Mouse (Mus musculus): Measurements from ENCODE around the gene Ccsap. TPM values are rescaled to one million over a fixed set of nuclear protein-coding genes. Genes with fewer than 3 reads are reported as not detected.

Ccsap gene
- polyA plus RNA-seq, 1 experiment from 2014 or later = 6.9 TPM

GRCm38 (mm10) chr8:123844341-123844740 lies 15.7 kb downstream of the Ccsap start:
- WGBS = 73% methylated on average over 7 of the region's 7 CpGs
- H3K9me3 ChIP-seq (replicated peaks; ENCODE audit: control insufficient read depth, low read length) = no peaks in the 10 kb centered on the region
- H3K27me3 ChIP-seq (ENCODE audit: control insufficient read depth, insufficient read depth, low read length) = no peaks in the 10 kb centered on the region
- ATAC-seq (replicated peaks; ENCODE audit: insufficient number of reproducible peaks, low FRiP score, low TSS enrichment, low read depth) (no peak), DNase-seq (ENCODE audit: low spot score) (no peak)
- no peak overlapping the region for H3K4me2 ChIP-seq (ENCODE audit: low read depth, low read length)
- no peak overlapping the region for H3K9ac ChIP-seq (replicated peaks; ENCODE audit: low read length)
- no peaks in the 10 kb centered on the region for H3K36me3 ChIP-seq (replicated peaks; ENCODE audit: control insufficient read depth, insufficient read depth, low read depth, low read length)
- H3K4me3 ChIP-seq (ENCODE audit: low read depth, low read length) = no peak overlapping the region
- no peaks in the 10 kb centered on the region for H3K4me1 ChIP-seq (ENCODE audit: control insufficient read depth, insufficient read depth, low read length)
- H3K27ac ChIP-seq (replicated peaks; ENCODE audit: low read depth, low read length) = no peak overlapping the region

GRCm38 (mm10) chr8:123842086-123842485 lies 17.9 kb downstream of the Ccsap start:
- WGBS = 86% methylated on average over 12 of the region's 12 CpGs
- H3K4me1 ChIP-seq (ENCODE audit: control insufficient read depth, insufficient read depth, low read length) = no peaks in the 10 kb centered on the region
- H3K9ac ChIP-seq (replicated peaks; ENCODE audit: low read length) = no peak overlapping the region
- H3K4me3 ChIP-seq (ENCODE audit: low read depth, low read length) = no peak overlapping the region
- DNase-seq (ENCODE audit: low spot score) (no peak), ATAC-seq (replicated peaks; ENCODE audit: insufficient number of reproducible peaks, low FRiP score, low TSS enrichment, low read depth) (no peak)
- no peak overlapping the region for H3K4me2 ChIP-seq (ENCODE audit: low read depth, low read length)
- H3K27me3 ChIP-seq (ENCODE audit: control insufficient read depth, insufficient read depth, low read length) = no peaks in the 10 kb centered on the region
- H3K9me3 ChIP-seq (replicated peaks; ENCODE audit: control insufficient read depth, low read length) = no peaks in the 10 kb centered on the region
- H3K36me3 ChIP-seq (replicated peaks; ENCODE audit: control insufficient read depth, insufficient read depth, low read depth, low read length) = no peaks in the 10 kb centered on the region
- no peak overlapping the region for H3K27ac ChIP-seq (replicated peaks; ENCODE audit: low read depth, low read length)

- no peak for ATAC-seq (replicated peaks; ENCODE audit: insufficient number of reproducible peaks, low FRiP score, low TSS enrichment, low read depth)
- Histone ChIP-seq H3K27ac (replicated peaks; ENCODE audit: low read depth, low read length) (no peak overlapping the region), H3K4me2 (ENCODE audit: low read depth, low read length) (no peak overlapping the region), H3K4me3 (ENCODE audit: low read depth, low read length) (no peak overlapping the region), H3K9ac (replicated peaks; ENCODE audit: low read length) (no peak overlapping the region), H3K36me3 (replicated peaks; ENCODE audit: control insufficient read depth, insufficient read depth, low read depth, low read length) (no peaks in the 10 kb centered on the region; the same call in 1 of the 2 replicates), H3K27me3 (ENCODE audit: control insufficient read depth, insufficient read depth, low read length) (no peaks in the 10 kb centered on the region), H3K9me3 (replicated peaks; ENCODE audit: control insufficient read depth, low read length) (no peaks in the 10 kb centered on the region), H3K4me1 (ENCODE audit: control insufficient read depth, insufficient read depth, low read length) (no peaks in the 10 kb centered on the region)
- WGBS = 92% methylated on average over 15 of the region's 15 CpGs
- no peak for DNase-seq (ENCODE audit: low spot score)
These were observed 19.2 kb downstream of the Ccsap start for GRCm38 (mm10) chr8:123840578-123841345.

- Histone ChIP-seq H3K4me3 (ENCODE audit: low read depth, low read length) (no peak overlapping the region), H3K27ac (replicated peaks; ENCODE audit: low read depth, low read length) (no peak overlapping the region), H3K9ac (replicated peaks; ENCODE audit: low read length) (no peak overlapping the region), H3K27me3 (ENCODE audit: control insufficient read depth, insufficient read depth, low read length) (no peaks in the 10 kb centered on the region), H3K4me1 (ENCODE audit: control insufficient read depth, insufficient read depth, low read length) (no peaks in the 10 kb centered on the region), H3K4me2 (ENCODE audit: low read depth, low read length) (no peak overlapping the region), H3K36me3 (replicated peaks; ENCODE audit: control insufficient read depth, insufficient read depth, low read depth, low read length) (no peaks in the 10 kb centered on the region; the same call in none of the 2 replicates), H3K9me3 (replicated peaks; ENCODE audit: control insufficient read depth, low read length) (no peaks in the 10 kb centered on the region)
- 63% methylated on average over 9 of the region's 9 CpGs for WGBS
- ATAC-seq (replicated peaks; ENCODE audit: insufficient number of reproducible peaks, low FRiP score, low TSS enrichment, low read depth) (no peak), DNase-seq (ENCODE audit: low spot score) (peak; percentile 69)
These were observed 21.5 kb downstream of the Ccsap start for GRCm38 (mm10) chr8:123838496-123838895.

- 85% methylated on average over 6 of the region's 6 CpGs for WGBS
These were observed 23.7 kb downstream of the Ccsap start for GRCm38 (mm10) chr8:123836354-123836753.

GRCm38 (mm10) chr8:123835451-123835850 lies 24.6 kb downstream of the Ccsap start:
- WGBS = 59% methylated on average over 9 of the region's 9 CpGs
- H3K9ac ChIP-seq (replicated peaks; ENCODE audit: low read length) = no peak overlapping the region
- H3K27me3 ChIP-seq (ENCODE audit: control insufficient read depth, insufficient read depth, low read length) = no peaks in the 10 kb centered on the region
- H3K9me3 ChIP-seq (replicated peaks; ENCODE audit: control insufficient read depth, low read length) = no peaks in the 10 kb centered on the region
- peak; percentile 67; the same call in 1 of the 2 replicates for ATAC-seq (replicated peaks; ENCODE audit: insufficient number of reproducible peaks, low FRiP score, low TSS enrichment, low read depth)
- no peak overlapping the region for H3K4me3 ChIP-seq (ENCODE audit: low read depth, low read length)
- no peaks in the 10 kb centered on the region for H3K4me1 ChIP-seq (ENCODE audit: control insufficient read depth, insufficient read depth, low read length)
- peaks cover 3% of the 10 kb centered on the region for H3K36me3 ChIP-seq (replicated peaks; ENCODE audit: control insufficient read depth, insufficient read depth, low read depth, low read length)
- no peak overlapping the region for H3K4me2 ChIP-seq (ENCODE audit: low read depth, low read length)
- DNase-seq (ENCODE audit: low spot score) = peak; percentile 76
- no peak overlapping the region for H3K27ac ChIP-seq (replicated peaks; ENCODE audit: low read depth, low read length)

More at GRCm38 (mm10) chr8:123836354-123836753, 23.7 kb downstream of the Ccsap start:
- Histone ChIP-seq H3K36me3 (replicated peaks; ENCODE audit: control insufficient read depth, insufficient read depth, low read depth, low read length) (peaks cover 3% of the 10 kb centered on the region), H3K9ac (replicated peaks; ENCODE audit: low read length) (no peak overlapping the region), H3K4me2 (ENCODE audit: low read depth, low read length) (no peak overlapping the region), H3K27me3 (ENCODE audit: control insufficient read depth, insufficient read depth, low read length) (no peaks in the 10 kb centered on the region), H3K4me1 (ENCODE audit: control insufficient read depth, insufficient read depth, low read length) (no peaks in the 10 kb centered on the region), H3K4me3 (ENCODE audit: low read depth, low read length) (no peak overlapping the region), H3K27ac (replicated peaks; ENCODE audit: low read depth, low read length) (no peak overlapping the region), H3K9me3 (replicated peaks; ENCODE audit: control insufficient read depth, low read length) (no peaks in the 10 kb centered on the region)
- no peak for DNase-seq (ENCODE audit: low spot score)
- no peak for ATAC-seq (replicated peaks; ENCODE audit: insufficient number of reproducible peaks, low FRiP score, low TSS enrichment, low read depth)

GRCm38 (mm10) chr8:123832757-123833156 lies 27.3 kb downstream of the Ccsap start:
- H3K9ac ChIP-seq (replicated peaks; ENCODE audit: low read length) = no peak overlapping the region
- H3K36me3 ChIP-seq (replicated peaks; ENCODE audit: control insufficient read depth, insufficient read depth, low read depth, low read length) = peaks cover 3% of the 10 kb centered on the region
- no peaks in the 10 kb centered on the region for H3K9me3 ChIP-seq (replicated peaks; ENCODE audit: control insufficient read depth, low read length)
- no peaks in the 10 kb centered on the region for H3K27me3 ChIP-seq (ENCODE audit: control insufficient read depth, insufficient read depth, low read length)
- DNase-seq (ENCODE audit: low spot score) (peak; percentile 28), ATAC-seq (replicated peaks; ENCODE audit: insufficient number of reproducible peaks, low FRiP score, low TSS enrichment, low read depth) (no peak)
- H3K27ac ChIP-seq (replicated peaks; ENCODE audit: low read depth, low read length) = no peak overlapping the region
- H3K4me2 ChIP-seq (ENCODE audit: low read depth, low read length) = no peak overlapping the region
- 93% methylated on average over 4 of the region's 4 CpGs for WGBS
- no peaks in the 10 kb centered on the region for H3K4me1 ChIP-seq (ENCODE audit: control insufficient read depth, insufficient read depth, low read length)
- no peak overlapping the region for H3K4me3 ChIP-seq (ENCODE audit: low read depth, low read length)

- no peak overlapping the region for H3K27ac ChIP-seq (replicated peaks; ENCODE audit: low read depth, low read length)
- peaks cover 2% of the 10 kb centered on the region for H3K36me3 ChIP-seq (replicated peaks; ENCODE audit: control insufficient read depth, insufficient read depth, low read depth, low read length)
- no peak overlapping the region for H3K4me2 ChIP-seq (ENCODE audit: low read depth, low read length)
- ATAC-seq (replicated peaks; ENCODE audit: insufficient number of reproducible peaks, low FRiP score, low TSS enrichment, low read depth) (no peak), DNase-seq (ENCODE audit: low spot score) (no peak)
- no peaks in the 10 kb centered on the region for H3K27me3 ChIP-seq (ENCODE audit: control insufficient read depth, insufficient read depth, low read length)
- no peaks in the 10 kb centered on the region for H3K4me1 ChIP-seq (ENCODE audit: control insufficient read depth, insufficient read depth, low read length)
- 87% methylated on average over 13 of the region's 13 CpGs for WGBS
- H3K4me3 ChIP-seq (ENCODE audit: low read depth, low read length) = no peak overlapping the region
- H3K9ac ChIP-seq (replicated peaks; ENCODE audit: low read length) = no peak overlapping the region
- H3K9me3 ChIP-seq (replicated peaks; ENCODE audit: control insufficient read depth, low read length) = no peaks in the 10 kb centered on the region
These were observed 32.5 kb downstream of the Ccsap start for GRCm38 (mm10) chr8:123827523-123827922.
